Mouse (Mus musculus) midbrain, embryonic 12.5 days (tissue): ENCODE measurements at regions not wholly inside any gene's neighbourhood (a gene's known extent, or its start where the extent isn't known, plus 50 kb on each side); places are given as distances from the start of the nearest gene placed in this dataset.

Source experiments
- ATAC-seq: fragments of 200-750 bp; cut with Nextera tagmentation; 2 replicates; pipeline ENCODE4 v1.8.0; 2017; ENCODE audit warnings: low read depth, moderate TSS enrichment, moderate library complexity; ENCODE audit not compliant: low FRiP score
- H3K27ac ChIP-seq: fragments of 300-500 bp; sonication (generic); replicated peaks from 2 replicates; pipeline ENCODE4 v1.5.1; 2016; ENCODE audit warnings: mild to moderate bottlenecking
- H3K27me3 ChIP-seq: fragments of 300-500 bp; sonication (generic); 2 replicates; pipeline ENCODE4 v1.6.1; 2016; ENCODE audit warnings: mild to moderate bottlenecking
- H3K36me3 ChIP-seq: fragments of 300-500 bp; sonication (generic); 2 replicates; pipeline ENCODE4 v1.6.1; 2016
- H3K4me1 ChIP-seq: fragments of 300-500 bp; sonication (generic); 2 replicates; pipeline ENCODE4 v1.6.1; 2016
- H3K4me2 ChIP-seq: fragments of 300-500 bp; sonication (generic); replicated peaks from 2 replicates; pipeline ENCODE4 v1.6.1; 2016; ENCODE audit warnings: mild to moderate bottlenecking, moderate library complexity
- H3K4me3 ChIP-seq: fragments of 300-500 bp; sonication (generic); 2 replicates; pipeline ENCODE4 v1.5.1; 2016; ENCODE audit warnings: mild to moderate bottlenecking
- H3K9ac ChIP-seq: fragments of 300-500 bp; sonication (generic); replicated peaks from 2 replicates; pipeline ENCODE4 v1.6.1; 2016; ENCODE audit warnings: mild to moderate bottlenecking, moderate library complexity
- H3K9me3 ChIP-seq: fragments of 300-500 bp; sonication (generic); 2 replicates; pipeline ENCODE4 v1.6.1; 2016; ENCODE audit warnings: mild to moderate bottlenecking
- WGBS: fragments of 180-500 bp; shearing (Covaris S2); methylation state at CpG from one replicate; pipeline ENCODE4 v1.1.7; 2016; 5-methylcytosine and 5-hydroxymethylcytosine counted together

- Histone ChIP-seq H3K27ac (no peak overlapping the region), H3K4me2 (no peak overlapping the region), H3K27me3 (no peaks in the 10 kb centered on the region), H3K4me3 (no peak overlapping the region), H3K9ac (no peak overlapping the region), H3K4me1 (no peaks in the 10 kb centered on the region), H3K9me3 (no peaks in the 10 kb centered on the region), H3K36me3 (no peaks in the 10 kb centered on the region)
- no peak for ATAC-seq
- 85% methylated on average over 1 of the region's 1 CpGs for WGBS
Observed at GRCm38 (mm10) chr14:105698086-105698485, 198.5 kb downstream of the Spry2 start.

DNA sequence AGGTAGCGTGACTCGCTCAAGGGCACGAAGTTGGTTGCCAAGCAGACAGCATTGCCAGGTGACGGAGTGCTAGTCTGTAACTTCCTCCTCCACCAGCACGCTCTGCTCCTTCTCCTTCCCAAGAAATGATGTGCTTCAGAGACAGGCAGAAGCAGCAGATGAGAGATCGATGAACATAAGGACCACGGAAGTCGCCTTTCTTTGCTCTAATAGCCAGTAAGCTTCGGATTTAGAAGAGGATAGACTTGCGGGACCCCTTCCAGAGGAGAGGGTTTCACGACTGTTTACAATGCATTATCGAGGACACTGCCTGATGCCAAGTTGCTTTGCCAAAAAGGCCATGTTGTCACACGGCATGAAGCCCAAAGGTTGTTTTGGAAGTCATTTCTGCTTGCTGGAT lies 199.2 kb downstream of the Spry2 start:
- Histone ChIP-seq H3K4me2 (no peak overlapping the region), H3K36me3 (no peaks in the 10 kb centered on the region), H3K9ac (no peak overlapping the region), H3K27me3 (no peaks in the 10 kb centered on the region), H3K4me3 (no peak overlapping the region), H3K27ac (no peak overlapping the region), H3K9me3 (no peaks in the 10 kb centered on the region), H3K4me1 (no peaks in the 10 kb centered on the region)
- no peak for ATAC-seq
- WGBS = 90% methylated on average over 13 of the region's 13 CpGs

GRCm38 (mm10) chr14:105694969-105695368 lies 201.7 kb downstream of the Spry2 start:
- H3K4me1 ChIP-seq = no peaks in the 10 kb centered on the region
- no peak for ATAC-seq
- H3K4me2 ChIP-seq = no peak overlapping the region
- no peak overlapping the region for H3K27ac ChIP-seq
- no peaks in the 10 kb centered on the region for H3K36me3 ChIP-seq
- H3K4me3 ChIP-seq = no peak overlapping the region
- no peaks in the 10 kb centered on the region for H3K9me3 ChIP-seq
- H3K9ac ChIP-seq = no peak overlapping the region
- 0 out of 2 replicates have a peak, but pooled peaks cover 3% of the 10 kb centered on the region for H3K27me3 ChIP-seq

- Histone ChIP-seq H3K4me1 (no peaks in the 10 kb centered on the region), H3K27ac (no peak overlapping the region), H3K36me3 (no peaks in the 10 kb centered on the region), H3K9ac (no peak overlapping the region), H3K4me2 (no peak overlapping the region), H3K27me3 (0 out of 2 replicates have a peak, but pooled peaks cover 3% of the 10 kb centered on the region), H3K4me3 (no peak overlapping the region), H3K9me3 (no peaks in the 10 kb centered on the region)
- ATAC-seq = no peak
- WGBS = 79% methylated on average over 4 of the region's 4 CpGs
Observed at GRCm38 (mm10) chr14:105693713-105694112, 202.9 kb downstream of the Spry2 start.

- WGBS = 62% methylated on average over 11 of the region's 11 CpGs
- H3K4me1 ChIP-seq = no peaks in the 10 kb centered on the region
Observed at GRCm38 (mm10) chr14:105684826-105685465, 211.7 kb downstream of the Spry2 start.

GRCm38 (mm10) chr14:105684329-105684728 lies 212.3 kb downstream of the Spry2 start:
- H3K4me2 ChIP-seq = no peak overlapping the region
- no peaks in the 10 kb centered on the region for H3K4me1 ChIP-seq
- H3K27ac ChIP-seq = no peak overlapping the region
- H3K9ac ChIP-seq = no peak overlapping the region
- H3K4me3 ChIP-seq = no peak overlapping the region
- H3K36me3 ChIP-seq = no peaks in the 10 kb centered on the region
- no peak for ATAC-seq
- WGBS = 80% methylated on average over 2 of the region's 2 CpGs
- no peaks in the 10 kb centered on the region for H3K9me3 ChIP-seq
- H3K27me3 ChIP-seq = no peaks in the 10 kb centered on the region

More at GRCm38 (mm10) chr14:105684826-105685465, 211.7 kb downstream of the Spry2 start:
- no peaks in the 10 kb centered on the region for H3K36me3 ChIP-seq
- no peak overlapping the region for H3K4me2 ChIP-seq
- H3K27ac ChIP-seq = no peak overlapping the region
- ATAC-seq = no peak
- no peaks in the 10 kb centered on the region for H3K27me3 ChIP-seq
- no peaks in the 10 kb centered on the region for H3K9me3 ChIP-seq
- no peak overlapping the region for H3K9ac ChIP-seq
- no peak overlapping the region for H3K4me3 ChIP-seq

- ATAC-seq = 0 out of 2 replicates have a peak, but pooled peaks have one; percentile 3
- peak overlapping the region; percentile 38 for H3K4me2 ChIP-seq
- H3K4me1 ChIP-seq = peaks cover 18% of the 10 kb centered on the region
- 0 out of 2 replicates have a peak, but pooled peaks cover 3% of the 10 kb centered on the region for H3K27me3 ChIP-seq
- H3K27ac ChIP-seq = no peak overlapping the region
- WGBS = 7% methylated on average over 4 of the region's 4 CpGs
- H3K9me3 ChIP-seq = no peaks in the 10 kb centered on the region
- H3K36me3 ChIP-seq = no peaks in the 10 kb centered on the region
- no peak overlapping the region for H3K4me3 ChIP-seq
- no peak overlapping the region for H3K9ac ChIP-seq
Observed at GRCm38 (mm10) chr14:105676646-105676930, 220.0 kb downstream of the Spry2 start.

GRCm38 (mm10) chr14:105675801-105676645 lies 220.6 kb downstream of the Spry2 start:
- Histone ChIP-seq H3K27me3 (0 out of 2 replicates have a peak, but pooled peaks cover 3% of the 10 kb centered on the region), H3K4me1 (peaks cover 18% of the 10 kb centered on the region), H3K4me2 (peak overlapping the region; percentile 38), H3K27ac (no peak overlapping the region), H3K9me3 (no peaks in the 10 kb centered on the region), H3K4me3 (no peak overlapping the region), H3K36me3 (no peaks in the 10 kb centered on the region), H3K9ac (no peak overlapping the region)
- 34% methylated on average over 13 of the region's 13 CpGs for WGBS
- peak; percentile 70; the same call in 1 of the 2 replicates for ATAC-seq

DNA sequence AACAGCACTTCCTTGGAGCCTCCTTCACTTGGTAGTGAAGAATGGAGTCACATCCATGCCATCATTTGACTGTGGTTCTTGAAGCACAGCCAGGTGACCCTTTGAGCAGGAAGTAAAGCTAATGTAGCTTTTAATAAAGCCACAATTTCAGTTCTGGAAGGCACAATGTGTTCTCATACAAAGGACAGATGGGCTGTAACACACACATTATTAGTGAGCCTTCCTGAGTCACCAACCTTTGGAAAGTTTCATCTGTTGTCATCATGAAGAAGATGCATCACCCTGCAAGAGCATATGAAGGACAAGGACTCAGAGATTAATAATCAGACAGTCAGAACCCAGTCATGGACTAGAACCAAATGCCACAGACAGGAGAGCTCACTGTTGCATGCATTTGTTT lies 221.6 kb downstream of the Spry2 start:
- peaks cover 18% of the 10 kb centered on the region for H3K4me1 ChIP-seq
- H3K9ac ChIP-seq = no peak overlapping the region
- 0 out of 2 replicates have a peak, but pooled peaks cover 3% of the 10 kb centered on the region for H3K27me3 ChIP-seq
- H3K9me3 ChIP-seq = no peaks in the 10 kb centered on the region
- no peaks in the 10 kb centered on the region for H3K36me3 ChIP-seq
- H3K27ac ChIP-seq = no peak overlapping the region
- no peak overlapping the region for H3K4me2 ChIP-seq
- no peak overlapping the region for H3K4me3 ChIP-seq
- ATAC-seq = no peak

GRCm38 (mm10) chr14:105668969-105669368 lies 227.7 kb downstream of the Spry2 start:
- Histone ChIP-seq H3K9me3 (no peaks in the 10 kb centered on the region), H3K27me3 (no peaks in the 10 kb centered on the region), H3K4me3 (no peak overlapping the region), H3K27ac (no peak overlapping the region), H3K9ac (no peak overlapping the region), H3K4me1 (0 out of 2 replicates have a peak, but pooled peaks cover 11% of the 10 kb centered on the region), H3K36me3 (no peaks in the 10 kb centered on the region), H3K4me2 (no peak overlapping the region)
- ATAC-seq = no peak; the same call in 1 of the 2 replicates
- 35% methylated on average over 11 of the region's 11 CpGs for WGBS

GRCm38 (mm10) chr14:105664671-105665198 lies 231.9 kb downstream of the Spry2 start:
- no peak overlapping the region for H3K4me2 ChIP-seq
- WGBS = 64% methylated on average over 7 of the region's 7 CpGs

DNA sequence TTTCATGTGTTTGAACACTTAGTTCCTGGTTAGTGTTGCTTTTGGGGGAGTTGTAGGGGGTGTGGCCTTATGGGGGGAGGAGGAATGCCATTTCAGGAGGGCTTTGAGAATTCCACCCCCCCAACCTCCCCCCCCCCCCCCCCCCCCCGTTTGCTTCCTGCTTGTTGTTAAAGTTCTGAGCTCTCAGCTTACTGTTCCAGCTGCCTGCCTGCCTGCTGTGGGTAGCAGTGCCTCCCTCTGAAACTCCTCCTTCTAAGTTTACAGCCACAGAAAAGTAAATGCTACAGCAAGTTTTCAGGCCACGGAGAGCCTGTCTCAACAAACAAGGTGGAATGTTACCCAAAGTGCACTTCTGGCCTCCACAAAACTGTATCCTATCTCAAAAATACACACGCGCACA lies 233.1 kb downstream of the Spry2 start:
- Histone ChIP-seq H3K9me3 (no peaks in the 10 kb centered on the region), H3K27me3 (no peaks in the 10 kb centered on the region), H3K4me3 (no peak overlapping the region), H3K27ac (no peak overlapping the region), H3K4me1 (peaks cover 14% of the 10 kb centered on the region; the same call in 1 of the 2 replicates), H3K36me3 (no peaks in the 10 kb centered on the region), H3K4me2 (no peak overlapping the region), H3K9ac (no peak overlapping the region)
- ATAC-seq = no peak
- WGBS = 91% methylated on average over 3 of the region's 4 CpGs

More at GRCm38 (mm10) chr14:105664671-105665198, 231.9 kb downstream of the Spry2 start:
- H3K27ac ChIP-seq = peak overlapping the region; percentile 20; the same call in 1 of the 2 replicates
- H3K27me3 ChIP-seq = no peaks in the 10 kb centered on the region
- peaks cover 18% of the 10 kb centered on the region; the same call in 1 of the 2 replicates for H3K4me1 ChIP-seq
- ATAC-seq = peak; percentile 56; the same call in 1 of the 2 replicates
- H3K36me3 ChIP-seq = no peaks in the 10 kb centered on the region
- no peaks in the 10 kb centered on the region for H3K9me3 ChIP-seq
- H3K9ac ChIP-seq = no peak overlapping the region
- no peak overlapping the region for H3K4me3 ChIP-seq
